Mouse (Mus musculus) adrenal gland (tissue): Measurements from ENCODE around the gene Rps9.

Experiments used
- intact Hi-C: fragments of 180-260 bp; cut with DNase I; formaldehyde crosslinking; loops from one replicate; pipeline ENCODE4 v1.15.1; 2025
- long read RNA-seq, 2 experiments: library from polyadenylated mRNA; unstranded; transcript quantifications; one replicate each; pipeline ENCODE4 v2.0.0; 2020; ENCODE audit warnings: borderline replicate concordance in 1 of 2; ENCODE audit not compliant: insufficient replicate concordance in 1 of 2

The Rps9 gene
- long read RNA-seq, experiment 1, transcript Rps9-204 (4 exons, 914 nt) = minor isoform, 96 of 1,240 reads
- long read RNA-seq, experiment 1, transcript Rps9-201 (5 exons, 751 nt) = major isoform, 1,091 of 1,240 reads
- long read RNA-seq, experiment 1, partial matches to known transcripts = 24 of 1,240 reads
- long read RNA-seq, experiment 1, other reads (novel, unspliced or antisense) = 27 of 1,240 reads
- long read RNA-seq, experiment 2, transcript Rps9-204 (4 exons, 914 nt) = minor isoform, 108 of 1,090 reads
- long read RNA-seq, experiment 2, transcript Rps9-202 (5 exons, 1,347 nt) = minor isoform, 5 of 1,090 reads
- long read RNA-seq, experiment 2, transcript Rps9-201 (5 exons, 751 nt) = major isoform, 918 of 1,090 reads
- long read RNA-seq, experiment 2, partial matches to known transcripts = 29 of 1,090 reads
- long read RNA-seq, experiment 2, other reads (novel, unspliced or antisense) = 28 of 1,090 reads

GRCm38 (mm10) chr7:3703879-3704441 lies at the start of gene Rps9:
TSS of gene Rps9 (plus strand) at chr7:3703993.
- intact Hi-C loops = no loop called here

GRCm38 (mm10) chr7:3656966-3657365 lies 46.8 kb upstream of the Rps9 start:
- intact Hi-C loops = no loop called here

GRCm38 (mm10) chr7:3658578-3658977 lies 45.2 kb upstream of the Rps9 start:
- intact Hi-C loops = no loop called here

DNA sequence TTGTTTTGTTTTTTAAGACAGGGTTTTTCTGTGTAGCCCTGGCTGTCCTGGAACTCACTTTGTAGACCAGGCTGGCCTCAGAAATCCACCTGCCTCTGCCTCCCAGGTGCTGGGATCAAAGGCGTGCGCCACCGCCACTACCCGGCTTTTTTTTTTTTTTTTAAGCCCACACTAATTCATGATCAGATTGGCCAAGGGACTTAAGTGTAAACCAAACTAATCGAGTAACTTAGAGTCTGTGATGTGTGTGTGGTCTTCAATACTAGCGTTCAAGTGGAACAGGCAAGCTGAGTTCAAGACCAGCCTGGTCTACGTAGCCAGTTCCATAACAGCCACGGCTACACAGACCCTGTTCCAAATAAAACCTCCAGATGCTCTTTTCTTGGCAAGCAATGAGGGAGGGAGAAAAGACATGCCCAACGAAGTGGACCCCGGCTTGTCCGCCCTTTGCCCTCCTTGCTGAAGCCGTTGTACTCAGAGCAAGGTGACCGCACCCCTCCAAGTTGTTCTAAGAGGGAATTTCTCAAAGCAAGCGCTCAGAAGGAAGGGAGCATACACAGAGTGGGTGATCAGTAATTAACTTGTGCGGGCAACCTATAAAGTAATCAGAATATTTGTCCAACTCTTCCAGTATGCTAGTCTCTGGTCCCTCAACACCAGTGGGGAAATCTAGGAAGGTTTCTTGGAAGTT lies 39.1 kb upstream of the Rps9 start:
- intact Hi-C loops = loop anchor here (1.0 kb wide), 1 partner anchor 19 kb away; the partner anchor contains the start of gene Cnot3

DNA sequence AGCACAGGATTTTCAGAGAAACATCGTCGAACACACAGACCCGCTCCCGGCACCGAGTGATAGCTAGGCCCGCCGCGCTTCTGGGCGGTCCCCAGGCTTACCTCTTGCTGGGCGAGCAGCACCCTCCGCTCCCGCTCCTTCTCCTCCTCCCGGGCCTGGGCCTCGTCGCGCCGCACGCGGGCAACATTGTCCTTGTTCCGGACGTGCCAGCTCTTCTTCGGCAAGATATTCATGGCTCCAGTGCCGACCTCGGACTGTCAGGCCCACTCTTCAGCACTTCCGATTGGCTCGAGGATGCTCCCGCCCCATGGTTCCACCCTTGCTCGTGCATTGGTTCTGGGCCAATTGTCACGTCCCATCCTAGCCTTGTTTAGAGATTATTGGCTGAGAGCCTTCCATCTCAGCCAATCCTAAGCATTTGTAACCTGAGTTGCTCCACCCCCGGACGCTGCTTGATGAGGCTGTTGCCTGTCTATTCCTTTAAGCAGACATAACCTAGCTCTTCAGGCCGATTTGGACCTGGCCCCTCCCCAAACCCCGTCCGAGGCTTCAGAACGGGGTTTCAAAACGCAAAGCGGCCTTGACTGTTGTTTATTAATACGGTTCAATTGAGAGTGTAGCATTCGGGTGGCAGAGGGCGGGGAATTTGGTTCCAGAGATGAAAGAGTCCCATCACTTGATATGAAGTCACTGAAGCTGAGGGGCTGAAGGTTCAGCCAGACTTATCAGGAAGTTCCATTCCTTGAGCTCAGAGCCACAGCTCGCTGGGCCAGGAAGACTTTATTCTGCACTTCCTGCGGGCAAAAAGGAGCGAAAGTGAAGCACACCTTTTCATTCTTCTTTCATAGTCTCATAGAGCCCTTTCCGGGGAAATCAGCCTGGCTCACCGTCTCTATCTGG lies 38.3 kb upstream of the Rps9 start, which contains the start of gene Leng1:
Gene Leng1, minus strand, starts transcription at position 626 of the 900 bp plus-strand sequence.
- intact Hi-C loops = loop anchor here (1.0 kb wide), 1 partner anchor 20 kb away; the partner anchor contains the start of gene Cnot3

GRCm38 (mm10) chr7:3666921-3667391 lies 36.8 kb upstream of the Rps9 start:
- intact Hi-C loops = no loop called here

DNA sequence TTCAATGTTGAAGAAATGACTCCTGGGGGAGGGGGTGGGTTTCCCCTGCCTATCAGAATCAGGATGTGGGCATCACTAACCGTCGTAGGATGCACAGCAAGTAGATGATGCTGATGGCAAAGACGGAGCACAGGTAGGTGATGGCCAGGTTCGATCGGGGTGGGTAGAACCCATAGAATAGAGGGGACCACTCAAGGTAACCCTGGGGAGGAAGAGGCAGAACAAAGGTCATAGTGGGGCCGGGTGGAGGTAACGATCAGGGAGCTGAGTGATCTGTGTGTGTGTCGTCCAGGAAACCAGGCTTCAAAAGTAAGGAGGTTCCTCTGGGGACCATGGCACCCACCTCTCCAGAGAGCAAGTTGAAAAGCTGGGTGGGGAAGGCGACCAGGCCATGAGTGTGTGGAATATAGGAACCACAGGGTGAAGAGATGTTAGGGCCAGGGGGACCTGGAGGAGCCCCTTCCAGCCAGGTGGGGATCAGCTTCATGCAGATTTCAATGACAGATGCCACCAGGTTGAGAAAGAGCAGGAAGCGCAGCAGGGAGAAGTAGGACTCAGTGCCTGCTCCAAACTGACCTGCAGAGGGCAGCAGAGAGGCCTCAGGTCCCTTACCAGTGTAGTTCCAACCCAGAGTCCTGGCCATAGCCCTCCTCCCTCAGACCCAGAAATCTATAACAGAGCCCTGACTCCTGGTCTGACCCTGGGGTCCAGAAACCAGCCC lies 29.1 kb upstream of the Rps9 start:
- intact Hi-C loops = loop anchor here (10.0 kb wide), 1 partner anchor 230 kb away; no protein-coding TSS in a partner anchor

GRCm38 (mm10) chr7:3675228-3675548 lies 28.6 kb upstream of the Rps9 start:
- intact Hi-C loops = loop anchor here (10.0 kb wide), 1 partner anchor 230 kb away; no protein-coding TSS in a partner anchor

DNA sequence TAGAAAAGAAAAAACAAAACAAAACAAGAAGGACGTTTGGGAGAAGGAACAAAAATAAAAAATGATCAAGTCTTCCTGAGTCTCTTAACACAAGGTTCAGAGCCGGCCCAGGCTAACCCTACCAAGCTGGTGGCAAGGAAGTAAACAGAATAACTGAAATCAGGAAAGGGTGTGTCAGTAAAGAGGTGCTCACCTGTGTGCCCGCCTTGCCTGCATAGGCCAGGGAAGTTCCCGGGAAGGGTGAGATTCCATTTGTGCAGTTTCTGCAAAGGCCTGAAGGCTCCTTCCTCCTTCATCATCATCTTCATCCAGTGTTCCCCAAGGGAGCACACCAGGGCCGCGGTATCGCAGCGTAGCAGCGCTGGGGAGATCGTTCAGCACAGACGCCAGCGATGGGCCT lies 27.4 kb upstream of the Rps9 start:
- intact Hi-C loops = loop anchor here (10.0 kb wide), 1 partner anchor 228 kb away; no protein-coding TSS in a partner anchor

DNA sequence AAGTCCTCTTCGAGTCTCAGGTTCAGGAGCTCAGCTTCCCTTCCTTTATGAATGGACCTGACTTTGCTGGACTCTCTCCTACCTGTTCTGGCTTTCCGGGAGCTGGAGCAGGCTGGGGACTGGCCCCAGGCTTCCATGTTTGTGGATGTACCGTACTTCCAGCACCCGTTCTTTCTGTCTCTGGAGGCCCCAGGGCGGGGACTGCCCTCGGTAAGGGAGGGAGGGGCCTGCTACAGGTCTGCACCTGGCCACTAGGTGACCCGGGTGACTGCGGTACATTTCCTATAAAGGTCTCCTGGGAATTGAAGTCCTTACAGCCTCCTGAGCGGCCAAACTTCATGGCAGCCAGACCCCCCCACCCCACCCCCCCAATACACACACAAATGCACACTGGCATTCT lies 26.5 kb upstream of the Rps9 start, which contains the start of gene Tmc4:
Gene Tmc4, minus strand, starts transcription at position 212 of the 400 bp plus-strand sequence.
- intact Hi-C loops = loop anchor here (10.0 kb wide), 1 partner anchor 227 kb away; no protein-coding TSS in a partner anchor

GRCm38 (mm10) chr7:3683908-3684550 lies 19.8 kb upstream of the Rps9 start:
- intact Hi-C loops = no loop called here

DNA sequence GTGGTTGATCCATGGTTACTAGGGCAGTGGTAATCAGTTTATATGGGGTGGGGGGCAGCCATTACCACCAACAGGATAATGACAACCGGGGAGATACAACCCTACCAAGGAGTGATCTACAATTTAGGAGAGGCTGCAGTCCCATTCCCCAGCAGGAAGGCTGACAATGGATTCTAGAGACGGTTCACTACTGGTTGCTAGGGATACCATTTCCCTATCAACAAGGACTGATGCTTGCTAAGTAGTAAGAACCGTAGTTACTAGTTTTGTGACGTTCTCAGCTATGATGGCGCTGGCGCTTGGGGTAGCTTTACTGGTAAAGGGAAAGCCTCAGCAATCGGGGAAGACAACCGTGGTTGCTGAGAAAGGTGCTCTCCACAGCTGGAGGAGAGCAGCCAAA lies 19.1 kb upstream of the Rps9 start:
- intact Hi-C loops = no loop called here

DNA sequence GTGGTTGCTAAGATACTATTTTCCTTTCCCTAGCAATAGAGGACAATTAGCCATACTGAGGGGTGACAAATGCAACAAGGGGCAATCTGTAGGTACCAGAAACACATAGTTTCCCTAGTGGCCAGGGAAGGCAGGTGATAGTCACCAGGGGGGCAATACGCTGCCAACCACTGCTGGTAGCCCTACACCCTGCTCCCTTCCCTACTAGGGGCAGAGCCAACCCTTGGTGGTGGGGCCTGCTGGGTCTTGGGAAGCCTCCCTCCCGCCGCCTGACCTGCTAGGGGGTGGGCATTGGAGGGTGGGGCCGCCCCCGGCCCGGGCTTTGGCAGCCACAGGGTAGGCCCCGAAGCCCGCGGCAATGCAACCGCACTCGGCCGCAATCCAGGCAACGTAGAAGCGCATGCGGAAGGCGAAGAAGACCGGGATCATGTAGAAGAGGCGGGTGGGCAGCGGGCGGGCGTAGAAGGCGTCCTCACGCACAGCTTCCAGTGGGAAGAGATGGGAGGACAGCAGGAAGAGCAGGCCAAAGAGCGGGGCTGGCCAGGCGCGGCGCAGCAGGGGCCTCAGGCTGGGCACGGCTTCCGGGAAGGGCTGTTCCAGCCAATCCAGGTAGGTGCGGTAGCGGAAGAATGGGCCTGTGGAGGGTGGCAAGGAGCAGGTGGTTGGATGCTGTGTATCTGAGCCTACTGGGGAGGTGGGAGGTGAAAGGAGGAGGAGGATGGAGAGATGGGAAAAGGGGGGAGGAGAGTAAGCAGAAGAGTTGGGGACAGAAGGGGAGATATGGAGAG lies 18.2 kb upstream of the Rps9 start:
- intact Hi-C loops = no loop called here

GRCm38 (mm10) chr7:3691919-3692318 lies 11.9 kb upstream of the Rps9 start:
- intact Hi-C loops = no loop called here

DNA sequence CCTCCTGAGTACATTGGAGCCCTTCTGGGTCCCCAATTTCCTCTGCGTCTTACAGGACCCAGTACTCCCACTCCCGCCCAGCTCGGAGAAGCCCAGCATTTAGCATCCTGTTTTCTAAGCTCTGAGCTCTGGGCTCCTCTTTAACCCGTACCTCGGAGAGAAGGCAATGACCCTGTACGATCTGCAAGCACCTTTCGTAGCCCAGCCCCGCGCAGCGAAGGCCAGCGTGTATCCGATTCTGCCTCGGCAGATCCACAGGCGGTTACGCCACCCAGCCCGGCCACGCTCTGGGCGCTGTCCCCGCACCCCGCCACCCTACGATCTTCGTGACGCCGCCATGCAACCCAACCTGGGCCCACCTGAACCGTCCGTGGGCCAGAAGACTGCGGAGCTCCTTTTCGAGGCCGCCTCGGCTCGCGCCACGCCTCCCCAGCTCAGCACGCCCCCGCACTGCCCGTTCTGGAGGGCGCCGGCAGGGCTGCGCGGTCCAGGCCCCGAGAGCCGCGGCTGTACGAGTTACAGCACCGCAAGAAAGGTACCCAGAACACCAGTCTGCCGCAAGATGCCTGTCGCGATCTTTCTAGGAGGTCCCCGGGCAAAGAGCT lies 11.3 kb upstream of the Rps9 start, which contains the start of gene Tsen34:
Gene Tsen34, plus strand, starts transcription at position 482 of the 605 bp plus-strand sequence.
- intact Hi-C loops = no loop called here

DNA sequence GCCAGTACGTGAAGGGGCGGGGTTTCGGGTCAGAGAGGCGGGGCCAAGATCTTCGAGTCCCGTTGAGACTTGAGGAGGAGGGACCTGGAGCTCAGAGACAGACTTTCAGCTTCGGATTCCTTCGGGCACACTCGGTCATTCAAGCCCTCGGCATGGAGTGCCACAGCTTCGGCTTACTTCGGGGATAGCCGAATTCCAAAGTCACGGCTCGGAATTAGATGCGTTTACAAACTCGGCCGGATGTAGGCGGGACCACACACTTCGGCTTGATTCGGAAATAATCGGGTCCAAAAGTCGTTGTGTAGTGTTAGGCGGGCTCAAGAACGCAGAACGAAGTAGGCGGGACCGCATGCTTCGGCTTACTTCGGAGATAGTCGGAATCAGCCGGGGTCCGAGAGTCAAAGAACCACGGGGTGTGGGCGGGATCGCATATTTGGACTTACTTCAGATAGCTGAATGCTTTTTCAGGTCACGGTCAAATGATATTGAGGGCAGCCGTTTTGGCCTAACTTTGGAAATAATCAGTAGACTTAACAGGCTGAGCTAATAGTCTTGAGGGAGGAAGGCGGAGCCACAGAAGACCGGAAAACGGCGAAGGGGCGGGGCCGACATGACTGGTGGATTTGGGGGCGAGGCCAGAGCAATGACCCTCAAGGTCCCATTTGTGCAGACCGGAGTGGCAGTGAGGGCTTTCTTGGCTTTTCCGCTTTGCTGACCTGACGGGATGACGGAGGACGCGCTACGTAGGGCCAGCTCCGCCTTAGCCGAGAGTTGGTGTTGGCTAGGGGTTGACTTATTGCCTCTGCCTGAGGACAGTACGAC lies 10.6 kb upstream of the Rps9 start, which contains the start of gene Mboat7:
Gene Mboat7, minus strand, starts transcription at position 537 of the 822 bp plus-strand sequence.
- intact Hi-C loops = no loop called here

DNA sequence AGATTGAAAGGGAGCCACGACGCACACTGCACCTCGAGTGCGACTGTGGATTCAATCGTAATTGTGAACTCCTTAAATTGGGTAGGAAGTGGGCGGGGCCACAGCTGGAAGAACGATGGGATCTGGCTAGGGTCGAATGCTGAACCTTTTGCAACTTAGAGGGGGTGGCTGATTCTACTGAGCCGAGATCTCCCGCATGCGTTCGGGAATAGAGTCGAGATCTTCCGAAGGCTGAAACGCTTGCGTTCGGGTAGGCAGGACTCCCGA lies 10.1 kb upstream of the Rps9 start:
- intact Hi-C loops = no loop called here
